Mouse (Mus musculus): Measurements from ENCODE around the gene Pcp4. TPM values are rescaled to one million over a fixed set of nuclear protein-coding genes. Genes with fewer than 3 reads are reported as not detected.

Pcp4 gene
- polyA plus RNA-seq (2012; rRNA removed): 0.10 and 0.14 TPM in 2 replicates

DNA sequence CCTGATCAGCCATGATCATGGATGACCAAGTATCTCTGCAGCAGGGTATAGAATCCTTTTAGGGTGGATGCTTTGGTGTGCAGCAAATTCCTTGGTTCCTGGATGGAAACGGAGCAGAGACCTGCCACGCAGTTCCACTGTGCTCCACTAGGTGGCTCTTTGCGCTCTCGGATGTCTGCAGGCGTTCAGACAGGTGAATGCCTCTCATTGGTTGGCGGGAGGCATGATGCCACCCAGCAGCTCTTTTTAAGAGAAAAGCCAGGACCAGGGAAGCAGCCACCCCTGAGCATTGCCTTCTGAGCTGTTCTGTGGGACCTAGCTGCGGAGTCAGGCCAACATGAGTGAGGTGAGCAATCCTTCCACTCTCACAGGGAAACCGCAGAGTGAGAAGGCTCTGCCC is at the start of gene Pcp4:
Gene Pcp4, plus strand, starts transcription at position 162 of the 400 bp plus-strand sequence.

DNA sequence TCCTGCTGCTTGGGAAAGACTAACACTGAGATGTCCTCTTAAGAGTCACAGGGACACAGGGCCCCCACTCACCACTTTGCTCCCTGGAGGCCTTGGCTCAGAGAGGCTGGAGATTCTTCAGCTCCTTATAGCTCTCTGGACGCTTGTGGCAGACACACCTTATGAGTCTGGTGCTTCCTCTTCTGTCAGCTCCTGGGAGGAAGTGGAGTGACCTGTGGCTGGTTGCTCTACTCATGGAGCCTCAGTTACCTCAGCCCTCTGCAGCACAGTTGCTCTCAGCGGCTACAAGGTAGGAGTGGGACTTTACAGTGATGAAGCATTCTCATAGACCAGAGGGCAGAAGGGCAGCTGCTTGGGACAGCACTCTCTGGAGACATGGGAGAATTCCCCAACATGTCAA is 23.9 kb upstream of the Pcp4 start, which contains the start of gene Itgb2l:
Gene Itgb2l, minus strand, starts transcription at position 152 of the 400 bp plus-strand sequence.

Other genes with a start within 250 kb of the Pcp4 start
- gene B3galt5, start 231.8 kb upstream of the Pcp4 start, polyA plus RNA-seq (2012; rRNA removed): 0.07 and 0.10 TPM in 2 replicates
- 0.87 and 1.6 TPM in 2 replicates for gene Itgb2l, start 24.0 kb upstream of the Pcp4 start, polyA plus RNA-seq (2012; rRNA removed)